Mouse (Mus musculus) MEL (cell line): Measurements from ENCODE around the gene Poglut1. TPM values are rescaled to one million over a fixed set of nuclear protein-coding genes. Genes with fewer than 3 reads are reported as not detected.

Experiments
- DNase-seq: peaks from one replicate; pipeline ENCODE4 v3.0.0; 2011; ENCODE audit warnings: low read depth, low spot score
- H3K27ac ChIP-seq: 2 replicates; pipeline ENCODE4 v1.5.1; 2012; ENCODE audit warnings: low read depth, mild to moderate bottlenecking, control low read depth, low read length, moderate library complexity; ENCODE audit not compliant: control insufficient read depth
- H3K27me3 ChIP-seq, 2 experiments: fragments of 150-350 bp in 1 of 2; sonication (generic) in 1 of 2; 2 replicates each; pipeline ENCODE4 v1.6.1; 2012; ENCODE audit warnings: low read length in 2 of 2, mild to moderate bottlenecking in 2 of 2, improper control_type of control experiment in 1 of 2, moderate library complexity in 1 of 2; ENCODE audit not compliant: insufficient read depth in 2 of 2, control insufficient read depth in 1 of 2
- H3K36me3 ChIP-seq, 2 experiments: 2 replicates each; pipeline ENCODE4 v1.6.1; 2012 to 2014; ENCODE audit warnings: low read length in 2 of 2, improper control_type of control experiment in 1 of 2, inconsistent platforms in 1 of 2, mild to moderate bottlenecking in 1 of 2; ENCODE audit not compliant: insufficient read depth in 2 of 2, control insufficient read depth in 1 of 2
- H3K4me1 ChIP-seq, 2 experiments: fragments of 150-350 bp in 1 of 2; sonication (generic) in 1 of 2; 2 replicates each; pipeline ENCODE4 v1.6.1; 2012; ENCODE audit warnings: low read length in 2 of 2, improper control_type of control experiment in 1 of 2, mild to moderate bottlenecking in 1 of 2; ENCODE audit not compliant: insufficient read depth in 2 of 2, control insufficient read depth in 1 of 2
- H3K4me3 ChIP-seq, 2 experiments: fragments of 150-350 bp in 1 of 2; sonication (generic) in 1 of 2; 2 replicates each; pipeline ENCODE4 v1.5.1; 2012; ENCODE audit warnings: low read depth in 2 of 2, low read length in 2 of 2, mild to moderate bottlenecking in 2 of 2, moderate library complexity in 2 of 2, control low read depth in 1 of 2, improper control_type of control experiment in 1 of 2; ENCODE audit not compliant: control insufficient read depth in 1 of 2, insufficient read depth in 1 of 2
- H3K79me2 ChIP-seq: 2 replicates; pipeline ENCODE4 v1.6.1; 2012; ENCODE audit warnings: mild to moderate bottlenecking, low read length, moderate library complexity; ENCODE audit not compliant: control insufficient read depth, poor library complexity, insufficient read depth
- H3K9ac ChIP-seq: 2 replicates; pipeline ENCODE4 v1.6.1; 2012; ENCODE audit warnings: low read depth, mild to moderate bottlenecking, control low read depth, low read length, moderate library complexity; ENCODE audit not compliant: control insufficient read depth, poor library complexity, severe bottlenecking
- H3K9me3 ChIP-seq: fragments of 150-350 bp; sonication (generic); replicated peaks from 2 replicates; pipeline ENCODE4 v1.6.1; 2012; ENCODE audit warnings: mild to moderate bottlenecking, low read length, improper control_type of control experiment, moderate library complexity; ENCODE audit not compliant: insufficient read depth
- CHD1 ChIP-seq: IDR thresholded peaks from 2 replicates; pipeline ENCODE4 v1.6.1; 2012; ENCODE audit warnings: low read depth, mild to moderate bottlenecking, inconsistent platforms, low read length, improper control_type of control experiment
- CHD2 ChIP-seq: IDR thresholded peaks from 2 replicates; pipeline ENCODE4 v1.6.1; 2011; ENCODE audit warnings: low read length, improper control_type of control experiment
- CTCF ChIP-seq, 3 experiments: IDR thresholded peaks in 2 of 3; conservative IDR thresholded peaks in 1 of 3; 2 replicates each; pipeline ENCODE4 v1.5.1; 2011 to 2012; ENCODE audit warnings: low read length in 3 of 3, low read depth in 2 of 3, mild to moderate bottlenecking in 2 of 3, improper control_type of control experiment in 1 of 3, inconsistent platforms in 1 of 3, mixed read lengths in 1 of 3, moderate library complexity in 1 of 3; ENCODE audit not compliant: control insufficient read depth in 1 of 3, insufficient read depth in 1 of 3, poor library complexity in 1 of 3, severe bottlenecking in 1 of 3
- E2F4 ChIP-seq: IDR thresholded peaks from 2 replicates; pipeline ENCODE4 v1.6.1; 2011; ENCODE audit warnings: low read depth, low read length, improper control_type of control experiment, borderline replicate concordance
- ELF1 ChIP-seq: IDR thresholded peaks from 2 replicates; pipeline ENCODE4 v1.6.1; 2014; ENCODE audit warnings: low read depth, mild to moderate bottlenecking, inconsistent platforms, low read length, improper control_type of control experiment, moderate library complexity
- EP300 ChIP-seq, 2 experiments: IDR thresholded peaks; 2 replicates each; pipeline ENCODE4 v1.6.1; 2011; ENCODE audit warnings: improper control_type of control experiment in 2 of 2, low read length in 2 of 2, low read depth in 1 of 2, mild to moderate bottlenecking in 1 of 2
- GABPA ChIP-seq: IDR thresholded peaks from 2 replicates; pipeline ENCODE4 v1.6.1; 2012; ENCODE audit warnings: low read depth, mild to moderate bottlenecking, inconsistent platforms, low read length, improper control_type of control experiment, moderate library complexity
- HCFC1 ChIP-seq: IDR thresholded peaks from 2 replicates; pipeline ENCODE4 v1.6.1; 2012; ENCODE audit warnings: low read depth, mild to moderate bottlenecking, inconsistent platforms, low read length, improper control_type of control experiment, moderate library complexity
- MEF2A ChIP-seq: IDR thresholded peaks from 2 replicates; pipeline ENCODE4 v1.6.1; 2014; ENCODE audit warnings: low read depth, mild to moderate bottlenecking, inconsistent platforms, low read length, improper control_type of control experiment; ENCODE audit not compliant: poor library complexity, insufficient replicate concordance, severe bottlenecking; ENCODE audit errors: extremely low read depth
- MXI1 ChIP-seq: IDR thresholded peaks from 2 replicates; pipeline ENCODE4 v1.6.1; 2011; ENCODE audit warnings: mild to moderate bottlenecking, low read depth, low read length, improper control_type of control experiment
- MYC ChIP-seq: IDR thresholded peaks from 2 replicates; pipeline ENCODE4 v1.6.1; 2011; ENCODE audit warnings: low read depth, mild to moderate bottlenecking, low read length, improper control_type of control experiment, moderate library complexity
- NELFE ChIP-seq: IDR thresholded peaks from 2 replicates; pipeline ENCODE4 v1.6.1; 2011; ENCODE audit warnings: low read depth, low read length, improper control_type of control experiment
- NRF1 ChIP-seq: IDR thresholded peaks from 2 replicates; pipeline ENCODE4 v1.6.1; 2014; ENCODE audit warnings: low read depth, mild to moderate bottlenecking, inconsistent platforms, low read length, improper control_type of control experiment, moderate library complexity; ENCODE audit not compliant: poor library complexity, insufficient read depth, severe bottlenecking
- RAD21 ChIP-seq: IDR thresholded peaks from 2 replicates; pipeline ENCODE4 v1.6.1; 2011; ENCODE audit warnings: mild to moderate bottlenecking, low read depth, low read length, improper control_type of control experiment
- SIN3A ChIP-seq: IDR thresholded peaks from 2 replicates; pipeline ENCODE4 v1.6.1; 2012; ENCODE audit warnings: low read length, improper control_type of control experiment, inconsistent platforms
- TAL1 ChIP-seq: IDR thresholded peaks from 2 replicates; pipeline ENCODE4 v1.6.1; 2012; ENCODE audit warnings: mild to moderate bottlenecking, inconsistent platforms, low read length, moderate library complexity, mixed read lengths
- TBP ChIP-seq: IDR thresholded peaks from 2 replicates; pipeline ENCODE4 v1.8.0; 2011; ENCODE audit warnings: low read depth, low read length, improper control_type of control experiment
- UBTF ChIP-seq: IDR thresholded peaks from 2 replicates; pipeline ENCODE4 v1.6.1; 2012; ENCODE audit warnings: low read depth, mild to moderate bottlenecking, inconsistent platforms, low read length, improper control_type of control experiment, moderate library complexity, borderline replicate concordance; ENCODE audit not compliant: insufficient read depth
- USF2 ChIP-seq, 2 experiments: IDR thresholded peaks; 2 replicates each; pipeline ENCODE4 v1.6.1; 2011 to 2012; ENCODE audit warnings: improper control_type of control experiment in 2 of 2, low read length in 2 of 2, borderline replicate concordance in 1 of 2, inconsistent platforms in 1 of 2, low read depth in 1 of 2, mild to moderate bottlenecking in 1 of 2; ENCODE audit not compliant: insufficient read depth in 1 of 2
- ZKSCAN1 ChIP-seq: IDR thresholded peaks from 2 replicates; pipeline ENCODE4 v1.6.1; 2012; ENCODE audit warnings: low read depth, mild to moderate bottlenecking, inconsistent platforms, low read length, improper control_type of control experiment, moderate library complexity
- ZMIZ1 ChIP-seq: IDR thresholded peaks from 2 replicates; pipeline ENCODE4 v1.6.1; 2012; ENCODE audit warnings: low read depth, mild to moderate bottlenecking, inconsistent platforms, low read length, improper control_type of control experiment, moderate library complexity
- polyA plus RNA-seq, 2 experiments: library from polyadenylated mRNA; stranded (reverse) in 1 of 2; unstranded in 1 of 2; fragments of >175 nt in 1 of 2; fragments of >200 nt in 1 of 2; gene quantifications; 2 replicates each; pipeline versions ENCODE4 v1.2.1 to v1.2.4; 2012; ENCODE audit warnings: low replicate concordance in 2 of 2, low read depth in 1 of 2; ENCODE audit not compliant: insufficient read length in 2 of 2, insufficient read depth in 1 of 2, missing spikeins in 1 of 2
- total RNA-seq: library from RNA; depleted of rRNA; stranded (reverse); fragments of 300-350 nt; gene quantifications from 2 replicates; pipeline ENCODE4 v1.2.3, GENCODE M21; 2012

The Poglut1 gene
- total and polyA plus RNA-seq, 3 experiments: 17.9 to 28.6 TPM; not detected in 1

- Histone ChIP-seq H3K4me1 (no peaks in the 10 kb centered on the region), H3K79me2 (no peaks in the 10 kb centered on the region), H3K27me3 (no peaks in the 10 kb centered on the region), H3K9me3 (no peaks in the 10 kb centered on the region), H3K36me3 (no peaks in the 10 kb centered on the region), H3K4me3 (no peak overlapping the region), H3K27ac (no peak overlapping the region), H3K9ac (no peak overlapping the region)
- no peak for TF ChIP-seq CHD1
- TF ChIP-seq UBTF: no peak
- TF ChIP-seq MEF2A: no peak
- no peak for TF ChIP-seq GABPA
- TF ChIP-seq NELFE: no peak
- no peak for TF ChIP-seq CHD2
- TF ChIP-seq HCFC1: no peak
- TF ChIP-seq CTCF (IDR thresholded peaks at IDR 0.05 in 2 of 3, conservative IDR thresholded peaks at IDR 0.05 in 1 of 3; ENCODE audit: control insufficient read depth in 1 of 3, insufficient read depth in 1 of 3, low read depth in 2 of 3, low read length in 3 of 3, poor library complexity in 1 of 3, severe bottlenecking in 1 of 3): no peak
- TF ChIP-seq MYC: no peak
- no peak for TF ChIP-seq MXI1
- TF ChIP-seq ZMIZ1: no peak
- TF ChIP-seq TBP: no peak
- TF ChIP-seq EP300 (IDR thresholded peaks at IDR 0.05; ENCODE audit: low read depth in 1 of 2, low read length in 2 of 2): no peak
- TF ChIP-seq TAL1: no peak
- TF ChIP-seq E2F4: no peak
- no peak for TF ChIP-seq ELF1
- DNase-seq: no peak
These were observed 53.4 kb downstream of the Poglut1 start for GRCm38 (mm10) chr16:38496604-38497140.

- Histone ChIP-seq H3K4me3 (no peak overlapping the region), H3K79me2 (no peaks in the 10 kb centered on the region), H3K36me3 (no peaks in the 10 kb centered on the region), H3K27me3 (no peaks in the 10 kb centered on the region), H3K27ac (no peak overlapping the region), H3K4me1 (no peaks in the 10 kb centered on the region), H3K9me3 (no peaks in the 10 kb centered on the region), H3K9ac (no peak overlapping the region)
- TF ChIP-seq NRF1 (no peak), TAL1 (no peak), MEF2A (no peak), ZMIZ1 (no peak), SIN3A (no peak), RAD21 (no peak), USF2 (IDR thresholded peaks at IDR 0.05; ENCODE audit: borderline replicate concordance in 1 of 2, insufficient read depth in 1 of 2, low read depth in 1 of 2, low read length in 2 of 2) (no peak), EP300 (IDR thresholded peaks at IDR 0.05; ENCODE audit: low read depth in 1 of 2, low read length in 2 of 2) (no peak), MXI1 (no peak), GABPA (no peak), ZKSCAN1 (no peak)
- DNase-seq: no peak
These were observed 56.2 kb downstream of the Poglut1 start for GRCm38 (mm10) chr16:38493890-38494289.
